Mouse (Mus musculus) gastrocnemius, postnatal 10 days (tissue): ENCODE measurements around the gene Il20. TPM values are rescaled to one million over a fixed set of nuclear protein-coding genes. Genes with fewer than 3 reads are reported as not detected.

Experiments used
- DNase-seq: peaks from one replicate; pipeline ENCODE4 v3.0.0; 2021; ENCODE audit warnings: mixed read lengths
- long read RNA-seq, 2 experiments: library from polyadenylated mRNA; stranded (forward); transcript quantifications; one replicate each; pipeline ENCODE4 v2.0.0; 2021
- total RNA-seq, 2 experiments: library from RNA; stranded (reverse); gene quantifications; 2 replicates each; pipeline ENCODE4 v1.2.3; 2021

Gene Il20
- total RNA-seq, result not detected
- long read RNA-seq, experiment 1, result 0 reads
- long read RNA-seq, experiment 2, result 0 reads

DNA sequence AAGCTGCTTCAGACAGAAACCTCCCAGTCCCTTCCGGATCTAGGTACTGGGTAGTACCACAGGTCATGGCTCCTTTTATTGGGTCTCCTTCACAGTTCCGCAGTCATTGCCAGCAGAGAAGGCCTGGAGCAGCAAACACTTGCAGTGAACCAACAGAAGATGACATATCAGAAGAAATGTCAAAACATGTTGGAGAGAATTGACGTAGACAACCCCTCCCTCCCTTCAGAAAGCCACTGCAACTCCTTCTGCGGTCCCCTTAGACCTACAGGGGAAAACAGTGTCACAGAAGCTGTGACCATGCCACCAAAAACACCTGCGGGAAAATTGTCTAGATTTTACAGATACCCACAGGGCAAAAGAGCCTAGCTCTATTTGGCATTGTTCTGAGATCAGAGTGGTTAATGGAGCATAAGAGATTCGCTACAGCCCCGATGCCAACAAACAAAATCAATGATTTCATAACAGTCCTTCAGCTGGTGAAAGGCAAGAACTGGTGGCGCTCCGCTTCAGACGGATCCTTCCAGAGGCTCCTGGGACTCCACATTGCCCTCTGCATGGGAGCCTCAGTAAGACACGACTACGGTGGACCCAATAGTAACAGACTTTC is at the start of gene Il20:
Gene Il20 (minus strand): TSS at position 51 of the 610 bp plus-strand sequence.
- no peak for DNase-seq

DNA sequence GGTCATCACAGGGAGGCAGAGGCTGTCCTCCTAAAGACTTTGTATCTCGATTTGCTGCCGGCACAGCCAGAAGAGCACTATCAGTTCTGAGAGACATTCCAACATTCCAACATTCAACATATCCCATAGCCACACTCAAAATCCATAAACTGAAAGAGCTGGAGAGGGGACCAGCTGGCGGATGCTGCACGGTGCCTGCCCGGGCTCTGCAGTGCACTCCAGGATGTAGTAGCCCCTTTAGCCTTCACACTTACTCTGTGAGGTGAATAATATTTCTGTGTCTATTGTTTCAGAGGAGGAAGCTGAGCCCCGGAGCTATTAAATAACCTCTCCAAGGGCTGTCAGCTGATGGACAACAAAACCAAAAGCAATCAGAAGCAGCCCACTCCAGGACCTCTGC is 35.7 kb upstream of the Il20 start:
- no peak for DNase-seq

DNA sequence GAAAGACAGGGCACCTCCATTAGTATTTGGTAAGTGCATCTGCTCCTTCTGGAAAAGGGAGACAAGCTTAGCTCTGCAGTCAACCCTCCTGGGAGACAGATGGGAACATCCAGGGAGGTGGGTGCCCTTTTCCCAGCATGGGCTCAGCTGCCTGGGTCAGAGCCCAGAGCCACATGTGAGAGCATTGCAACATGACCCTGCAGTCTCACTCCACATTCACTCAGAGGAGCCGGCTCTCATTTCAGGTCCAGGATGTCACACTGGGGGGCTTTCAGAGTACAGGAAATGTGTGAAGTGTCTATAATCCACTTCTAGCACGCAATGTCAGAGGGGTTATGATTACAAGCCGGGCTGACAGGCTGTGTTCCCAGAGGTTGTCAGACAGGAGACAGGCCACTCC is 30.6 kb upstream of the Il20 start:
- peak; percentile 16 for DNase-seq

DNA sequence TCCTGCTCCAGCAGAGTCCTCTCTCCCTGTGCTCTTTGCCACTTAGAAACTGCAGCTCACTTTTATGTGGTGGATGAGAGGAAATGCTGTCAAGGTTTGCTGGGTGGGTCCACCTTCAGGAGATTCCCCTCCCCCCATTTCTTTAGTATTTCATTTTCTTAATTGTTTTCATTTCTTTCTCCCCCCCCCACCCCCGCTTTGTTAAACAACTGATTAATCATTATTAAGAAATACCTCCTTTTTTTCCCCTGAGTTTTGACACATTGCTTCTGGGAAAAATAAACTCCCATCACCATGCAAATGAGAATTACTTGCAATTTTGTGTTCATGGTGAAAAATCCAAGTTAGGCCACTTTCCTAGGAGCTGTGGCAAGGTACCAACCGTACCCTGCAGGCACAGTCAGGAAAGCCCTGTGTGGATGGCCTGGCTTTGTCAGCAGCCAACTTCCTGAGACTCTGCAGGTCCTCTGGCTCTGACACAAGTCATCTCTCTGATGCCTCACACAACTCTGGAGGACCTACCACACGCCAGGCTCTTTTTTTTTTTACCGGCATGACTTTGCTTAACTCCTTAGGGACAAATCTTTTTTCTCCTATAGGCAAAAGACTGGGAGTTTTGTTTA is 28.9 kb upstream of the Il20 start, which contains the start of gene Il19:
Gene Il19 (minus strand): TSS at position 51 of the 623 bp plus-strand sequence.
- no peak for DNase-seq

DNA sequence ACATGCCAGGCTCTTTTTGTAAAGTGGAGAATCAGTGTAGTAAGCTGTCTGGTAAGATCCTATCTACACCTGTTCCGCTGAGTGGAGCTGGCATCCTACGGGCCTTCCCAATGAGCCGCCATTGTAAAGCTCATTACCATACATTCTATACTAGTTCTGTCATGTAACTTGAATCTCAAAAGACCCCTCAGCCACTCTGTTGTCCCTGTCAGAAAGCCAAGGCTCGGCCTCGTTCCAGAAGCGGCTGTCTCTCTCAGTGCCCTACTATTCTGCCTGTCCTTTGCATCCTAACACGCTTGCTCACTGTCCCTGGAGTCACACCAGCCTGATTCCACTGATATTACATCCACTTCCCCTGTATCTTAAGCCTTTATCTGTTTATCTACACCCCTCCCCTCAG is 26.9 kb upstream of the Il20 start:
- DNase-seq, result no peak

DNA sequence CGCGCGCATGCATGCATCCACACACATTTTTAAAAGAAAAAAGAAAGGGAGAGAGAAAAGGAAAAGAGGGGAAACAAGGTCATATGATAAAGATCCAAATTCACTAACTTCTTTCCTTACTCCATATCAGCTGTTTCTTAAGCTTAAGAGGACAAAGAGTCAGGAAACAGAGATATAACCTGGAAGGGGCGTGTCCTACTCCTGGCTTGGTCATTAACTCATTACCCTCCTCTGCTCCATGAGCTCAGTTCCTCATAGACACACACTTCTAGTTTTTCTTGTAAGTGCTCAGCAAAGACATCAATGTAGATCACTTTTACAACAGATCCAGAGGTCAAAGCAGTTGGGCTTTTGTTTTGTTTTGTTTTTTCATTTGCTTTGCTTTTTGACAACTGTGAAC is 25.9 kb upstream of the Il20 start:
- no peak for DNase-seq

DNA sequence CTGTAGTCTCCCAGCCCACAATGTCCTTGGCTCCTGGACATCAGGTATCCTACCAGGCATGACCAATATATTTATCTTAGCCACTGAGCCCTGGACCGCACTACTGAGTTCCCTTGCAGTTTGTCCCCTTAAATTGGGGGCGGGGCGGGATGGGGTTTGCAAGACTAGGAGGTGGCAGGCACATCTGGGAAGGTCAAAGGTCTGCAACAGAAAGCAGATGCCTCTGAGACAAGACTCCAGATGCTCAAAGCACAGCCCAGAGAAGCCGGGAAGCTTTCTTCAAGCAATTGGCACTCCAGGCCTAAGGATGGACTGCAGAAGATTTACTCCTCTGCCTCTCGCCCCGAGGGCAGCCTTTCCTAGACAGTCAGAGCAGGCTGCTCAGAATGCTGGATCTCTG is 25.1 kb upstream of the Il20 start:
- DNase-seq, result no peak

DNA sequence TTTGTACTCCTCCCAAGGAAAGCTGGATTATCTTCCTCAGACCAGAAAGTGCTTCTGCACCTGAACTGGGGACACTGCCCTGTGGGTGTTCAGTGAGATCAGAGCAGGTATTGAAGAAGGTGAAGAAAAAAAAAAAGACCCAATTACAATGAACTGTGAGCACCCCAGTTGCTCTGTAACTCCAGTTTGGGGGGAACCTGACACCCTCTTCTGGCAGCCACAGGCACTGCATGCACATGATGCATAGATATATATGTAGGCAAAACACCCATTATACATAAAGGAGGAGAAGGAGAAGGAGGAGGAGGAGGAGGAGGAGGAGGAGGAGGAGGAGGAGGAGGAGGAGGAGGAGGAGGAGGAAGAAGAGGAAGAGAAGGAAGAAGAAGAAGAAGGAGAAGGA is 15.2 kb upstream of the Il20 start:
- no peak for DNase-seq

DNA sequence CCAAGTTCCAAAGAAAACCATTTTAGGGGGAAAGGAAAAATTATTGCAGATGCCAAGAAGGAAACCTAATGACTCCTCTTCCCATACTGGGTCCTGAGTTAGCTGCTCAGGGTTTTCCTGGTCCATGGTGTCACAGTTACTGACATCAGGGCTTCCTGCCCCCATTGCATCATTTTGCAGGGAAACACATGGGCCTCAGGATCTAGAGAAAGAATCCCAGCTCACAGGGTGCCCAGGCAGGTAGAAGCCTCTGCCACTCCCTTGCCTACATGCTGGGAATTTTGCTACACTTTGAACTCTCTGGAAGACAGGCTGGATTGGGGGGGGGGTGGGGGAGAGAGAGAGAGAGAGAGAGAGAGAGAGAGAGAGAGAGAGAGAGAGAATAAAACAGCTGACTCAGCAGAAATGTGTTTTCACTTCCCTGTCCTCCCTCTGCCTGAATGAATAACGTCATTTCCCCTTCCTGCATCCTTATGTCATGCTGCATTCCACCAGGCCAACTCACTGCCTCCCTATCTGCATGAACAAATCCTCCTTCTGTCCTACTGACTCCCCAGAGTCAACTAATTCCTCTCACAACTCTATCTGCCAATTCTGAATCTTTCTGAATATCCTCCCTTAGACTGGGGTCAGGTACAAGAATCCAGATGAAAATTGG is 7.2 kb upstream of the Il20 start:
- no peak for DNase-seq

DNA sequence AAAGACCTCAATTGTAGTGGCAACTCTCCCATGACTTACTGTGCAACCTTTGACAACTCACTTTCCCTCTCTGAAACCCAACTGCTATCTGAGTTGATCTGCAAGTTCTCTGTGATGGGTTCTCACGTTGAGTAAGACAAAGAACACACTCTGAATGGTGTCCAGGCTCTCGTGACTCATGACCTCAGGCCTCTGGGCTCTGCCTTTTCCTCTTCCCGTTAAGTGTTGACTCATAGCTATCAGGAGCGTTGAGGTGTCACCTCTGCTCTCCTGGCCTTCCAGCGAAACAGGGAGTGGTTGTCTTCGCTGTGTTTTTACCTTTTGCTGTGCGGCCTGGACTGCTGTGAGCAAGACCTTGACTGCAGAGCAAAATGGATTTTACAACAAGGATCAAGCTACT is 8.7 kb downstream of the Il20 start:
- DNase-seq, result no peak

DNA sequence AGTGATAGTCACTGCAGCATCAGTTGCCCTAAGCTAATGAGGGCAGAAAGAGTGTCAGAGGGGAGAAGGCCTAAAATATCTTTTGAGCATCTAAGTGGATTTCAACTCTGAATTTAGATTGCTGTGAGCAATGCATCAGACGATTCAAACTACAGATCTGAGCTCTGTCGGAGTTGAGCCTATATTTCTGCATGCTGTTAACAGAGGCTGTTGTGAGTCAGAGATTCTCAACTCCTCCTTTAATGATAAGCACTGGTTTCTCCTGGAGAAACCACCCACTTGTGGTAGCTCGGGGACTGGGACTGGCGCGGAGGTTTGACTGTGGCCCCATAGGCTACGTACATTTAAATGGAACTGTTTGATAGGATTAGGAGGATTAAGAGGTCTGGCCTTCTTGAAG is 16.8 kb downstream of the Il20 start:
- DNase-seq, result no peak

DNA sequence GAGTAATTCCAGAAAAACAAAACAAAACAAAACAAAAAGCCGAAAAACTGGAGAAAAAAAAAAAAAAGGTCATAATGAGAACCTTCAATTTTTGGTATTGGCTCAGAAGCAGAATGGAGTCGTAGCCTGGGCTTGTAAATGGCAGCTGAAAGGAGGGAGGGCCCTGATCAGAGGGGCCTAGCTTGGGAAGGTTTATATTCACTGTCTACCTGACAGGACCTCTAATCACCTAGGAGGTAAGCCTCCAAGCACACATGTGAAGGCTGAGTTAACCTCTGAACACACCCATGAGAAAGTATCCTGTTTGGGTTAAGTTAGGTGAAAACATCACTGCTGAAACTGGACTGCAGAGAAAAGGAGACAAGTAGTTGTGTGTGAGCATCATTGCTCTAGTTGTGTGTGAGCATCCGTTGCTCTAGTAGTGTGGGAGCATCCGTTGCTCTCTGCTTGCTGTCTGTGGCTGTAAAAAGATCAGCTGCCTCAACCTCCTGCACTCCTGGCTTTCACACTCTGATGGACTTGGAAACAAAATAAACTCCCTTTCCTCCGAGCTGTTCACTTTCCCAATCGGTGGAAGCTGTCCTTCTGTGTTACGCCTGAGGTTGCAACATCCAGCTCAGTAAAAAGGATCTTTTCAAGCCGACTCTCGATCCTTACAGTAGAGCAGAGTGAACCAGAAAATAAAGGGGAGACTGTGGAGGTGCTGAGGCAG is 17.8 kb downstream of the Il20 start:
- no peak for DNase-seq

DNA sequence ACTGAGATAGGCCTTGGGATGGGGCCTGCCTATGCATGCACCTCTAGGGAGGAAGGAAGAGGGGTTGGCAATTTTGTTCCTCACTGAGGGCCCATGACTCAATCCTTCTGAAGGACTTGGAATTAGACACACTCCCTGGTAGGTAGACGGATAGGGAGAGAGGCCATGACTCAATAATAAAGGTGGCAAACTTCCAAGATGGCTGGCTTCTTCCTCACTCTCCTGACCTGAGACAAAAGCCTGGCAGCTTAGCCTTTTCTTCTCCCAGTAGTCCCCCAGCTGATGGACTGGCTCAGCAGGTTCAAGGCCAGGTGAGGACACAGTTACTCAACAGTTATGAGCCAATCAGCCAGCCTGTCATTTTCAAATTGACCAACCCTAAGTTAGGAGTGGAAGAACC is 18.8 kb downstream of the Il20 start:
- DNase-seq, result no peak

DNA sequence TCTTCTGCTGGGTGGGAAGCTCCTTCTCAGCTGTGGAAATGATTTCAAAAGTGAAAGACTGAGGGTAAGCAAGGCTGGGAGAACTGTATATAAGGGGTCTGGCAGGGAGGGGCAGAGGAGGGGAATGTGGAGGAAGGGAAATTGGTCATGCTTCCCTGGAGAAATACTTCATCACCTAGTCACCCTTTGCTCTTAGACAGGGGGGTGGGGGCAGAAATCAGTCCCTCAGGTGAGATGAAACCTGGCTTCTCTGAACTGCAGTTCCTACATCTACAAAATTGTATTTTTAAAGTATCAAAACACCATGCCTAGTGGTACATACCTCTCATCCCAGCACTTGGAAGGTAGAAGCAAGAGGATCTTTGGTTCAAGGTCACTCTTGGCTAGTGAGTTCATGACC is 23.9 kb downstream of the Il20 start, which contains the start of gene Il24:
Gene Il24 (minus strand): TSS at position 101 of the 400 bp plus-strand sequence.
- no peak for DNase-seq

DNA sequence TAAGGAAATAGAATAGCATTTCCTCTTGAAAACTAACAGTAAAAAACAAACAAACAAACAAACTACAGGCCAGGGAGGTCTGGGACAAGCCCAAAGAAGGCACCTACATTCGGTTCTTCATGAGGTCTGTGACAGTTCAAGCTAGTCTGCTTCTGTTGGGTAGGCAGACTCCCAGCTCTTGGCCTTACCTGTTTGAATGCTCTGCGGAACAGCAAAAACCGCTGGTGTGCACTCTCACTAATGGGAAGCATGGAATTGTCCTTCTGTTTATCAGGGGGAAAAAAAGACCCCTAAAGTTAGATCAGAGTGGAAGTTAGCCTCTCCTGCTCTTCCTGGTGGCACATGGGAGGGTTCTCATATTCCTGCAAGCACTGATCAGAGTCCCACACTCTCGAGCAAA is 28.1 kb downstream of the Il20 start:
- no peak for DNase-seq

DNA sequence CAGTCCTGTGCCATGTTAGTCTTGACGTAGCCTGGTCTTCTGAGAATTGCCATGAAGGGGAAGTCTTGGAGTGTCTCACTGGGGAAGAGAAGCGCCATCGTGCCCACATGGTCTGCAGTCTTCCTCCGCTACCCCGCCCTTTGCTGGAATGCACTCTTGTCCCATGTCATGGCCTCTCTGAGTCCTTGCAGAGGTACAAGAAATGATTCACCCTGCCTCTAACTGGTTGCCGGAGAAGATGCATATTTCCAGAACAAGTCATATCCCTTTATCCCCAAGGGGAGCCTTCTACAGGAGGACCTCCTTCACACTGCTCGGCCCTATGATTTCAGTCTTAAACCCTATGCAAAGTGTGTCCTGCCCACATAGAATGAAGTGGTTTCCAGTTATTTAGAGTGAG is 31.3 kb downstream of the Il20 start:
- no peak for DNase-seq

DNA sequence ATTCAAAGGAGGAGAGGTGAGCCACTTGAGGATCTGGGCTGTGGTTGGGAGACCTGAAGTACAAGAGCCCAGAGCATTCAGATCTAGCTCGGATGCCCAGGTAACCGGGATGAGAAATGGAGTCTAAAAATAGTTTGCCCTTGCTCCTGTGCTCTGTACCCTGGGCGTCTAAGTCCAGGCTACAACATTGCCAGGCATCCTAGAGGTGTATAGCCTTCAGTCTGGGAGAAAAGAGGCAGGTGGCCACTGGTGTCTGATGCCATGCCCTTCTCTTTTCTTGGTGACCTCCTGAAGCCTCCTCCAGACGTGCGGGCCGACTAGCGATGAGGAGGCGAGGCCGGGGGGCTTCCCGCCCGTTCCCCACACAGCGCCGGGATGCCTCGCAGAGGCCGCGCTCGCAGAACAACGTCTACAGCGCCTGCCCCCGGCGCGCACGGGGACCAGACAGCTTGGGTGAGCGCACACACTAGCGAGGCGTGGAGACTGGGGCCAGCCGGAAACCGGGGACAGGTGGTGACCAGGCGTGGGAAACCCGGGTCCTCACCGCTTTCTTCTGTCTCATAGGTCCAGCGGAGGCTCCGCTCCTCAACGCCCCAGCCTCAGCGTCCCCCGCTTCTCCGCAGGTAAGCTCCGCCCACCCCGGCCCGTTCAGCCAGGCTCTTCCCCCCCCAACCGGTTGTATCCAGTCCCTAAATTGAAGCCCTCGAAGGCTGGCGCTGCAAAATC is 33.2 kb downstream of the Il20 start:
- peak; percentile 12 for DNase-seq

DNA sequence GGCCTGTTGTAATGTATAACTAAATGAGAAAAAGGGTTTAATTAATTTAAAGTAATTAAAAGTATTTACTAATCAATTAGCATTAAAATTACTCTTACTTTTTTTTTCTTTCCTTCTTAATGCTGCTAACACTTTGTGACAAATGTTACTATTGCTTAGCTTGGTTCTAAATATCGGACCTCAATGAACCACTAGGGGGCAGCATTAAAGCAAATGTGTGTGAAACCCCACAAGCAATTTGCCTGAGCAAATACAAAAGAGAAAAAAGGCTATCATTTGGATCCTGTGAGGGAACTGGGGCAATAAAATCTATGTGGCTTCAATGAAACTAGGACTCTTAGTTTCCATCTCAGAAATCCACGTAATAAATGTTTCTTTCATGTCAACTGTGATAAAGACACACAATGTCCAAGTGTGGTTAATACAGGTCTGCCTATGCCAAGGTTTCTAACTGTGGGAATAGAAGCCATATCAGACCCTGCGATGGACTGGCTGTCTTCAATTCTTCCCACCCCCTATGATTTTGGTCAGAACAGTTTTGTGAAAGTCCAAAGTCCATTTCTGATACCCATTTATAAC is 34.2 kb downstream of the Il20 start:
- DNase-seq, result no peak

DNA sequence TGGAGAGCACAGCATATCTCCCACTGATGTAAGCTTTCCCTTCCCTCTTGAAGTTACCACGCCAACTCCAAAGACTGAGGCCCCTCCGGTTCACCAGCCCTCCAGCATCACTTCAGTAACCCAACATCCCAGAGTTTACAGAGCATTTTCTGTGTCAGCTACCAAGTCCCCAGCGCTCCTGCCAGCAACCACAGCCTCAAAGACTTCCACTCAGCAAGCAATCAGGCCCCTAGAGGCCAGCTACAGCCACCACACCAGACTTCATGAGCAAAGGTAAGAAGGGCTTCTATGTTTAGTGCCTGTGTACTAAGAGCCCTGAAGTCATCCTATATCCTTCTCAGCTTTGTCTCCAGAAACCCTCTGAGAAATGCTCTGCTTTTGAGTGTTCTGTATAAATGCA is 35.3 kb downstream of the Il20 start:
- no peak for DNase-seq

DNA sequence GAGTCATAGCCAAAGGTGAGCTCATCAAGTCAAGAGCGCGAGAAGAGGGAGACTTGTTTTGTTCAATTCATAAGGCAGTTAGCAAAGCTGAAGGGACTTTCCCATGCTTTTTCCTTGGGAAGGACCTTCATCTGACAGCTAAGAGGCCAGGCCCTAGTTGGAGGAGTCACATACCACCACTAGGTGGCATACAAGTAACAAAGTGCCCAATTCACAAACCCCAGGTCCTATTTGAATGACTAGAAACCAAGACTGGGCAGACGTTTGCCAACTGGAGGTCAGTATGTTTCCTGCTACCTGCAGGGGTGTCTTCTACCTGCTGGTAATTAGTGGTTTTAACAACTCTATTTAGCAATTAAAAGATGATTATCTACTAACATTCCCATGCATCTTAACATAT is 36.1 kb downstream of the Il20 start:
- no peak for DNase-seq

DNA sequence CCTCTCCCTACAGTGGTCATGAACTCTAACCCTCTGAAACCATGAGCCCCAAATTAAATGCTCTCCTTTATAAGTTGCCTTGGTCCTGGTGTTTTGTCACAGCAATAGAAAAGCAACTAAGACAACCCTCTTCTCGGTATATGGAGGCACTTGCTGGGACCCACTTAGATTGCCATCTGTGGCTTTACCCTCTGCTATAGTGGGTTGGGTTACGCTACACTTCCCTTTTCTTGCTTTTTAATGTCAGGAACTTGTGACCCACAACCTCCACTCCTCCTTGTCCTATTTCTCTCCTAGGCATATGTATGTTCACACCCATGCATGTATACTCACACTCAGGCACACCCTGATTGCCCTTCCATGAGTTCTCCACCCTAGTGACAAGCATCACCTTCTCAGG is 38.3 kb downstream of the Il20 start:
- DNase-seq, result no peak
